Mouse (Mus musculus) lung, postnatal 0 days (tissue): Measurements from ENCODE around the gene Serhl.

Experiments used
- CTCF ChIP-seq: IDR thresholded peaks from 2 replicates; pipeline ENCODE4 v1.5.1; 2016; ENCODE audit warnings: antibody characterized with exemption, mild to moderate bottlenecking
- EP300 ChIP-seq: IDR thresholded peaks from 2 replicates; pipeline ENCODE4 v1.6.1; 2016; ENCODE audit warnings: antibody characterized with exemption, mild to moderate bottlenecking, control low read depth

- peak; percentile 86 for TF ChIP-seq EP300
- TF ChIP-seq CTCF: no peak
These were observed 60.1 kb downstream of the Serhl start, which contains the start of gene Poldip3 for GRCm38 (mm10) chr15:83149196-83150072.
